ENCODE assay signal across 7 mouse cellular contexts in the genomic region with DNA sequence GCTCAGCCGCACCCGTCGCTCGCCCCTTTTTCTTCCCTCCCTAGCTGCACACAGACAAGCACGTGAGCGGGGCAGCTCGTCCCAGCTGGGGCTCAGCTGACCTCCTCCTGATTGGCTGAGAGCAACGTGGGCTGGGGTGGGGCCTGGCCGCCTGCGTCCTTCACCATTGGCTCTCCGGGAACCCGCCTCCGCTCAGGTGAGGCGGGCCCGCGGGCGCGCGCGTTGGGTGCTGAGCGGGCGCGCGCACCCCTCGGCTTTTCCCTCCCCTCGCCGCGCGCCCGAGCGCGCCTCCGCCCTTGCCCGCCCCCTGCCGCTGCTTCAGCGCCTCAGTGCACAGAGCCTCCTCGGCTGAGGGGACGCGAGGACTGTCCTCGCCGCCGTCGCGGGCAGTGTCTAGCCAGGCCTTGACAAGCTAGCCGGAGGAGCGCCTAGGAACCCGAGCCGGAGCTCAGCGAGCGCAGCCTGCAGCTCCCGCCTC. TPM values are rescaled to one million over a fixed set of nuclear protein-coding genes. Genes with fewer than 3 reads are reported as not detected.
DNase-seq lines count a peak whose midpoint lies in the region; ATAC-seq lines count a peak whose summit lies in the region.

No protein-coding gene starts in this region.

- H3K27ac ChIP-seq in embryonic facial prominence, embryonic 11.5 days (replicated peaks; ENCODE audit: low read depth, low read length), result peak overlapping the region; percentile 99
- H3K27ac ChIP-seq in limb, embryonic 11.5 days (replicated peaks; ENCODE audit: low read depth, low read length), result peak overlapping the region; percentile 97
- H3K27ac ChIP-seq in midbrain, embryonic 14.5 days (replicated peaks; ENCODE audit: low read depth, low read length), result peak overlapping the region; percentile 98

- H3K4me1 ChIP-seq in embryonic facial prominence, embryonic 11.5 days (ENCODE audit: control insufficient read depth, insufficient read depth, low read length), result no peaks in the 10 kb centered on the region
- H3K4me1 ChIP-seq in limb, embryonic 11.5 days (ENCODE audit: control insufficient read depth, insufficient read depth, low read length), result 0 out of 2 replicates have a peak, but pooled peaks cover 2% of the 10 kb centered on the region
- H3K4me1 ChIP-seq in midbrain, embryonic 14.5 days (ENCODE audit: control insufficient read depth, insufficient read depth, low read length), result peaks cover 20% of the 10 kb centered on the region

- peak overlapping the region; percentile 49 for H3K4me2 ChIP-seq in embryonic facial prominence, embryonic 11.5 days (ENCODE audit: low read depth, low read length)
- peak overlapping the region; percentile 53 for H3K4me2 ChIP-seq in limb, embryonic 11.5 days (ENCODE audit: low read depth, severe bottlenecking)
- peak overlapping the region; percentile 69 for H3K4me2 ChIP-seq in midbrain, embryonic 14.5 days (ENCODE audit: low read length)

- ATAC-seq in embryonic facial prominence, embryonic 11.5 days (replicated peaks; ENCODE audit: insufficient number of reproducible peaks, low FRiP score, low TSS enrichment, low read depth), result peak; percentile 99
- ATAC-seq in limb, embryonic 11.5 days (ENCODE audit: insufficient number of reproducible peaks, low FRiP score, low TSS enrichment, low read depth), result peak; percentile 100
- peak; percentile 100 for ATAC-seq in midbrain, embryonic 14.5 days (ENCODE audit: low FRiP score, low TSS enrichment)

- peak overlapping the region; percentile 95 for H3K4me3 ChIP-seq in embryonic facial prominence, embryonic 11.5 days (ENCODE audit: low read depth, low read length)
- peak overlapping the region; percentile 67 for H3K4me3 ChIP-seq in limb, embryonic 11.5 days (ENCODE audit: low read depth, low read length)
- peak overlapping the region; percentile 96 for H3K4me3 ChIP-seq in midbrain, embryonic 14.5 days (replicated peaks; ENCODE audit: low read depth, low read length)

- H3K9me3 ChIP-seq in embryonic facial prominence, embryonic 11.5 days (replicated peaks; ENCODE audit: control insufficient read depth, low read length), result no peaks in the 10 kb centered on the region
- no peaks in the 10 kb centered on the region for H3K9me3 ChIP-seq in limb, embryonic 11.5 days (ENCODE audit: control insufficient read depth, low read length)
- no peaks in the 10 kb centered on the region for H3K9me3 ChIP-seq in midbrain, embryonic 14.5 days (ENCODE audit: control insufficient read depth, low read length)

- DNase-seq in adrenal gland, postnatal 14 days, result peak; percentile 99
- peak; percentile 98 for DNase-seq in embryonic facial prominence, embryonic 11.5 days (ENCODE audit: low spot score)
- DNase-seq in heart, adult 11 months, result peak; percentile 100
- peak; percentile 96 for DNase-seq in kidney, adult 18-20 months
- DNase-seq in limb, embryonic 11.5 days (ENCODE audit: low spot score), result peak; percentile 96
- peak; percentile 99 for DNase-seq in midbrain, embryonic 14.5 days
- peak; percentile 92 to 95 for DNase-seq in spleen, adult 18-20 months

- H3K9ac ChIP-seq in embryonic facial prominence, embryonic 11.5 days (replicated peaks; ENCODE audit: low read length), result peak overlapping the region; percentile 99
- H3K9ac ChIP-seq in limb, embryonic 11.5 days (ENCODE audit: low read length), result peak overlapping the region; percentile 95
- H3K9ac ChIP-seq in midbrain, embryonic 14.5 days (replicated peaks; ENCODE audit: low read length), result peak overlapping the region; percentile 99

- no peaks in the 10 kb centered on the region for H3K27me3 ChIP-seq in embryonic facial prominence, embryonic 11.5 days (ENCODE audit: control insufficient read depth, insufficient read depth, low read length)
- H3K27me3 ChIP-seq in limb, embryonic 11.5 days (ENCODE audit: control insufficient read depth, insufficient read depth, low read length), result no peaks in the 10 kb centered on the region
- no peaks in the 10 kb centered on the region for H3K27me3 ChIP-seq in midbrain, embryonic 14.5 days (ENCODE audit: control insufficient read depth, insufficient read depth, low read length)

- no peaks in the 10 kb centered on the region for H3K36me3 ChIP-seq in embryonic facial prominence, embryonic 11.5 days (replicated peaks; ENCODE audit: control insufficient read depth, insufficient read depth, low read depth, low read length)
- H3K36me3 ChIP-seq in limb, embryonic 11.5 days (ENCODE audit: control insufficient read depth, insufficient read depth, low read length), result no peaks in the 10 kb centered on the region
- no peaks in the 10 kb centered on the region for H3K36me3 ChIP-seq in midbrain, embryonic 14.5 days (ENCODE audit: control insufficient read depth, insufficient read depth, low read length)

- WGBS in embryonic facial prominence, embryonic 11.5 days, result under 1% methylated on average over 35 of the region's 51 CpGs
- 0% methylated on average over 43 of the region's 51 CpGs for WGBS in limb, embryonic 11.5 days
- 0% methylated on average over 44 of the region's 51 CpGs for WGBS in midbrain, embryonic 14.5 days

RNA-seq across cellular contexts. Expression of gene Hif1a, which starts 6.5 kb away (rescaled TPM):
- total RNA-seq in adrenal gland, postnatal 14 days (2021), result 59.8 and 63.0 TPM in 2 replicates
- polyA plus RNA-seq in embryonic facial prominence, embryonic 11.5 days (2014; fragmentation: Nextera tagmentation; extraction: Ambion mirVana), result 139 and 149 TPM in 2 replicates
- 111 and 123 TPM in 2 replicates for polyA plus RNA-seq in limb, embryonic 11.5 days (2014; fragmentation: Nextera tagmentation; extraction: Ambion mirVana)
- polyA plus RNA-seq in midbrain, embryonic 14.5 days (2014; fragmentation: Nextera tagmentation; extraction: Ambion mirVana), result 90.0 and 119 TPM in 2 replicates

RNA-seq across cellular contexts. Expression of gene Gm49321, which starts 29.7 kb away (rescaled TPM):
- total RNA-seq in adrenal gland, postnatal 14 days (2021), result 6.9 and 7.5 TPM in 2 replicates
- 14.8 and 15.0 TPM in 2 replicates for polyA plus RNA-seq in embryonic facial prominence, embryonic 11.5 days (2014; fragmentation: Nextera tagmentation; extraction: Ambion mirVana)
- 13.5 and 15.9 TPM in 2 replicates for polyA plus RNA-seq in limb, embryonic 11.5 days (2014; fragmentation: Nextera tagmentation; extraction: Ambion mirVana)
- polyA plus RNA-seq in midbrain, embryonic 14.5 days (2014; fragmentation: Nextera tagmentation; extraction: Ambion mirVana), result 14.5 and 16.3 TPM in 2 replicates

RNA-seq across cellular contexts. Expression of gene Snapc1, which starts 56.6 kb away (rescaled TPM):
- 16.3 and 16.8 TPM in 2 replicates for total RNA-seq in adrenal gland, postnatal 14 days (2021)
- polyA plus RNA-seq in embryonic facial prominence, embryonic 11.5 days (2014; fragmentation: Nextera tagmentation; extraction: Ambion mirVana), result 20.5 and 23.8 TPM in 2 replicates
- polyA plus RNA-seq in limb, embryonic 11.5 days (2014; fragmentation: Nextera tagmentation; extraction: Ambion mirVana), result 19.2 and 22.2 TPM in 2 replicates
- 34.8 and 38.4 TPM in 2 replicates for polyA plus RNA-seq in midbrain, embryonic 14.5 days (2014; fragmentation: Nextera tagmentation; extraction: Ambion mirVana)

Comparison
In these comparisons a context has a peak if more than half of its experiments do, and no peak if none do; other contexts are left out.
1. Peak in every context shown above with its lines: DNase-seq, ATAC-seq, H3K4me3 ChIP-seq and H3K27ac ChIP-seq.